Mouse (Mus musculus) brain, embryonic 14.5 days (tissue): ENCODE results near the gene Trappc10.

Experiments used
- CTCF ChIP-seq: fragments of 200-500 bp; IDR thresholded peaks from 2 replicates; pipeline ENCODE4 v1.5.1; 2012; ENCODE audit warnings: inconsistent platforms, mild to moderate bottlenecking, moderate library complexity, borderline replicate concordance; ENCODE audit not compliant: insufficient read depth, insufficient read length; ENCODE audit errors: extremely low read depth
- POLR2A ChIP-seq: fragments of 200-500 bp; IDR thresholded peaks from 2 replicates; pipeline ENCODE4 v1.6.1; 2012; ENCODE audit warnings: mild to moderate bottlenecking, inconsistent platforms, borderline replicate concordance; ENCODE audit not compliant: poor library complexity, insufficient read depth, insufficient read length, severe bottlenecking; ENCODE audit errors: extremely low read depth

- no peak for TF ChIP-seq CTCF
- no peak for TF ChIP-seq POLR2A
These were observed 38.0 kb upstream of the Trappc10 start for GRCm38 (mm10) chr10:78282411-78282810.
